Mouse (Mus musculus) cerebellum, postnatal 36 days (tissue): ENCODE data around the gene Evc.
A peak's percentile ranks its signal among the peaks of the same experiment; 100 is the strongest.

Experiments used
- DNase-seq, 2 experiments: peaks; one replicate each; pipeline ENCODE4 v3.0.0; 2021 to 2022; ENCODE audit warnings: mixed read lengths in 2 of 2

Evc gene

GRCm38 (mm10) chr5:37298370-37298769 lies 38.3 kb downstream of the Evc start:
- DNase-seq, result peak; percentile 39 to 47

GRCm38 (mm10) chr5:37296717-37297116 lies 40.0 kb downstream of the Evc start:
- DNase-seq, result no peak

GRCm38 (mm10) chr5:37290983-37291382 lies 45.7 kb downstream of the Evc start:
- DNase-seq, result peak; percentile 41 to 42

- DNase-seq, result peak; percentile 44 to 60
Measured at GRCm38 (mm10) chr5:37289236-37289635, 47.5 kb downstream of the Evc start.

- DNase-seq, result peak; percentile 73 to 78
Measured at GRCm38 (mm10) chr5:37288374-37288773, 48.3 kb downstream of the Evc start.

DNA sequence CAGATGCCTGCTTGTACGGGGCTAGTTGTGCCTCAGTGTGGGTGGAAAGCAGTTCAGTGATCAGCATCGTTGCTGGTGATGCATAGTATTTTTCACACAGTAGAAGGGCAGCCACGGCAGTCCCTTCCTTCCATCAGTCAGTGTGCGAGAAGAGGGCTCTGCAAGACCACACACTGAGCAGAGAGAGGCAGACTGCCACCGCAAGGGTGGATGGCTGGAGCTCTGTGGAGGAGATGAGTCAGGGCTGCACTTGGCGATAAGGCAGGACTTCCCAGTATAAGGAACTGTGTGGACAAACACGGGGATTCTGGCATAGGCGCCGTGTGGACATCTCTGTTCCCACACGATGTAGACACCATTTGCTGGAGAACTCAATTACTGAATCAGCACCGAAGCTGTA lies 55.7 kb downstream of the Evc start:
- DNase-seq, result no peak

DNA sequence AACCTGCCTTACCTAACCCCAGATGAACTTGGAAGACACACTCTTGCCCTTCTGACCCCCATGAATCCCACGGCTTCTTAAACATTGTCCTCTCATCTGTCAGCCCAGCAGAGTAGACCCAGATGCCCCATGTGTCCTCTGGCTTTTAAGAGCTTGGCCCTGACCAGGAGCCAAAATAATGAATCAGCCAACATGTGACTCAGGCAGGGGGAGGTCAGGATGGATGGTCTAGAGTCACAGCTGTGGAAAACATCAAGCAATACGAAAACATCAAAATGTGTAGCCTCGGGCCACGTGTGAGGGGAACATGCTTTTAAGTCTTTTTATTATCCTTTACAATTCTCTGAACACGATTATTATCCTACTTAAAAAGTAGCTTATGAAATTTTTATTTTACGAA lies 72.9 kb downstream of the Evc start:
- no peak for DNase-seq

DNA sequence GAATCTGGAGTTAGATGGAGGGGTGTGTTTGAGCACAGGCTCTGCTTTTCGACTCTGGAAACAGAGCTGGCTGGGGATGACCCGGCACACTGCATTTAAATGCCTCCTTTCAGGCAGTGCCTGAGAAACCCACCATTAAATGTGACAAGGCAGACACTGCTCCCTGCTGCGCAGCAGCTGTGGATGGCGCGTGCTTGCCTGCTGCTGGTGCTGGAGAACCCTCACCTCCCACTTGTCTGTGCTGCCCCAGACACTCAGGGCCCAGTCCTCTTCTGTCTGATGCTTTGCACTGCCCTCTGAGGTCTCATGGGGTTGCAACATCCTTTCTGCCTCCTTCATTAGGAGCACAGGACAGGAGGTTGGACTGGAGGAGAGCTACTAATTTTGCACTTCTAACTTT lies 75.0 kb downstream of the Evc start:
- no peak for DNase-seq

DNA sequence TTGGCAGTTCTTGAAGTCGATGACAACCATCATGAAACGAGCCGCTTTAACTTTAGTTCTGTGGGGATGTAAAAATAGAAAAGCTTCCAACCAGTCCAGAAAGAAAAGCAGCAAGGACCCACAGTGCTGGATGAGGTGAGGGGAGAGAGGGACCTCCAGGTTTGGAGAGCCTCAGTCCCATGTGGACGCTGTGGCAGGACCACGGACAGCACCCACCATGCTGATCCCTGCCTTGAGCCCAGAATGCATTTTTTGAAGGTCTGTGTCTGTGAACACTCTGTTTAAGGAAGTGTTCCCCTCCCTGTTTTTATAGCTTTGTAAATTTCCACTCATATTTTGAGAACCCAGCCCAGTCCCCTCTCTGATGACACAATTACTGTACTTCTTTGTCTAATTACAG lies 79.5 kb downstream of the Evc start:
- DNase-seq, result no peak

DNA sequence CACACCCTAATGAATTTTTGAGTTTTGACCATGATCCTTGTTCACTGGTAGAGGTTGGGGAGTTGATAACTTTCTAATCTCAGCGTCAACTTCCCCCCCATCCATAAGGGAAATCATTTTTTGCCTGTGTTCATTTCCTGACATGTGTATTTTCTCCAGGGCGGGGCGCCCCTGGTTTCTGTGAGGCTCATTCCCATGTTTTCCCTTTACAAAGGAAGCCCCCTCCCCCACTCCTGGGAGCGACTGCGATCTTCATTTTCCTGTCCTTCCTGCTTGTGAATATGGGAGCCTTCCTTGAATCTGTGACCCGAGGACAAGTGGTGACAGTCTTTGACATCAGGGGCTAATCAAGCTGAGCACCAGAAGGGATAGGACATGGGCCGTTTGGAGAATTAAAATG lies 79.9 kb downstream of the Evc start:
- no peak for DNase-seq

DNA sequence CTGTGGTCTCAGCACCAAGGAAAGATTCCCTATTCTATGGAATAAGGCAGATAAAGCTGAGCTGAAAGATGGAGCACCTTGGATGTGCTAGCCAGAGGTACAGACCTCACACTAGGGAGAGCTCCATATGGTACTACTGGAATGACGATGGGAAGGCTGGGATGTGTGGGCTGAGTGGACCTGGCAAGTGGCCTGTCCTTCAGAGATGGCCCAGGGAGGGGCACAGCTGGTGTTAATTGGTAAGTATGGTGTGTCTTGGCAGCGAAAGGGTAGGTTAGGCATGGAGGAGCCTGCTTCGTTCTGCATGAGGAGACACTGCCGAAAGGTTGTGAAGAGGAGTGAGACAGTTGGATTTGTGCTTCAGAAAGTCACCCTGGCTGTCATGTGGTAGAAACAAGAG lies 82.2 kb downstream of the Evc start:
- peak; percentile 30 to 41 for DNase-seq

- no peak for DNase-seq
Measured at GRCm38 (mm10) chr5:37252101-37252804, 84.4 kb downstream of the Evc start.

GRCm38 (mm10) chr5:37251596-37251995 lies 85.1 kb downstream of the Evc start:
- DNase-seq, result no peak

DNA sequence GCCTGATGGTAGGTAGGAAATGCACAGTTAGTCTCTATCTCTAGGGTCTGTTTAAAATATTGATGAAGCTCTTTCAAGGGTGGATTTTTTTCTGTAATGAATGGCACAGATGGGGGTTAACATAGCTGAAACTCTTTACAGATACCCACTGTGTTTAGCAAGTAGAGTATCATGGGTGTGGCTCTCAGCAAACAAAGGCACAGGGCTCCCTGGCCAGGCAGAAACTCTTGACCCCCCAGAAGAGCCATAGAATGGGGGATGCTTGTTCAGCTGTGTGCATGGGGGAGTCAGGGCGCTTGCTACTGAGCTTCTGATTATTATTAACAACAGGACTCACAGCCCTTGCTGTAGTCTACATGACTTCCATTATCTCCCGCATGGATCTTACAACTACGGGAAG lies 87.8 kb downstream of the Evc start:
- no peak for DNase-seq

- DNase-seq, result peak; percentile 68 to 73
Measured at GRCm38 (mm10) chr5:37247456-37247855, 89.2 kb downstream of the Evc start.

DNA sequence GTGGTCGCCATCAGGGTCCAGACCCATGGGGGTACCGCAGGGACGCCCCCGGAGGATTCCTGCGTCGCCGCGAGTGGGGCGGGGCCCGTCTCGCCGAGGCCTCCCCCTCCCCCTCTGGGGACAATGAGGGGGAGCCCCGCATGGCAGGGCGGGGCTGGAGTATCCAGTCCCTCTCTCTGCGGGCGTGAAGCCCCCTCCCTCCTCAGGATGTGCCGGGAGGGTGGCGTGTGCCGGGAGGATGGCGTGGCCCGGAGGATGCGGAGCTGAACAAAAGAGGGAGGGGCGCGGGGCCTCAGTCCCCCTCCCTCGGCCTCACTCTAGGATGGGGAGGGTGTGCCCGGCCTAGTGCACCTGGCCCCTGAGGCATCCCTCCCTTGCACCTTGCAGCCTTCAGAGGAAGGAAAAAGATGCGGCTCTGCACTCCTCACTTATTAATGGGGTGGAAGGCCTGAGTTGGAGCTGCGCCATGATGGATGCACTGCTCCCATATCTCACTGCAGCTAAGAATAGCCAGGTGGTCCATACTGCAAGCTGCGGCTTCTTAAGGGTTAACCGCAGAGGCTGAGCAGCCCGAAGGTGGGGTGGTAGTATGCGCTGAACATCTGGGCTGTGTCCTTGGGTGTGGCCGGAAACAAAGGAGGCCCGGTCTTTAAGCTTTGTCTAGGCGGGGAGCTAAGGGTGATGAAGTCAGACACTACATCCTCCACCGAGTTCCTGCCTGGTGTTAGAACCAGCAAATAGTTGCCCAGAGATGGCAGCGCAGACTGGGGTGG lies 90.4 kb downstream of the Evc start:
- DNase-seq, result peak; percentile 44 to 46

DNA sequence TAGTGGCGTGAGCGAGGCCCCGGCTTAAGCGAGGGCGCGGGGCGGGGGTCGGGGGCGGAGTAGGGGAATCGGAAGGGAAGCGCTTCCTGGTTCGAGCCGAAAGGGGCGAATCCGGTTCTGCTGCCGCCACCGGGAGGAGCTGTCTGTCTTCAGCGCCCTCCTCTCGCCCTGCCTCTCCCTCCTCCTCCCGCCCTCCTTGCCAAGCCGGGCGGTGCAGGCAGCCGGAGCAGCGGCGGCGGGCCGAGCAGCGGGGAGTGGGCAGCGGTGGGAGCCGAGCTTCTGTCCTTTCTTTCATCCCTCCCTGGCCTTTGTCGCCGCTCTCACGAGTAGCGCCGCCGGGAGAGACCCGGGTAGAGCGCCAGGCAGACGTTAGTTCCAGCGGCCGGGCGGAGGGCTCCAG lies 91.0 kb downstream of the Evc start:
- peak; percentile 69 to 80 for DNase-seq

DNA sequence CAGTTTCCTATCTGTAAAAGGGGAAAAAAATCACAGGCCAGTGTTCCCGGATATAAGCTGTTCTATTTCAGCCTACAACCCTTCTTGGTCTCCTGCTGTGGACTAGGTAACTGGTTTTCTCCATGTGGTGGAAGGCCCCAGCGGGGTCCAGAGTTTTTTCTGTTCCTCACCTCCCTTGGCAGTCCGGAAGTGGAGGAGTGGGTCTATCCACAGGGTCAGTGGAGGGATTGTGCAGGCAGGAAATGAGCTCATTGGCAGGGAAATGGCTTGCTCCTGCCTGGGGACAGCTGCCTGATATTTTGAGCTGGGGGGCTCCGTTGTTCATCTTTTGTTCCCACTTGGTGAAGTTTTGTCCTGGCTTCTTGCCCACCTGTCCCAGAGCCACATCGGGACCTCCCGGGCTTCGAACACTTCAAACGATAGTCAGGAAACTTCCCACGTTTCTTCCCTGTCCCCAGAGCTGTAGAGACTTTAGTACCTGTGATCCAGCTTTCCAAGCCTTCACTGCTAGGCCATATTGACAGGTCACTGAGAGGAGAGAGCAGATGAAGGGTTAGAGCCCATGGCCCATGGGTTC lies 91.9 kb downstream of the Evc start:
- DNase-seq, result no peak

- peak; percentile 60 to 68 for DNase-seq
Measured at GRCm38 (mm10) chr5:37244161-37244560, 92.5 kb downstream of the Evc start.

DNA sequence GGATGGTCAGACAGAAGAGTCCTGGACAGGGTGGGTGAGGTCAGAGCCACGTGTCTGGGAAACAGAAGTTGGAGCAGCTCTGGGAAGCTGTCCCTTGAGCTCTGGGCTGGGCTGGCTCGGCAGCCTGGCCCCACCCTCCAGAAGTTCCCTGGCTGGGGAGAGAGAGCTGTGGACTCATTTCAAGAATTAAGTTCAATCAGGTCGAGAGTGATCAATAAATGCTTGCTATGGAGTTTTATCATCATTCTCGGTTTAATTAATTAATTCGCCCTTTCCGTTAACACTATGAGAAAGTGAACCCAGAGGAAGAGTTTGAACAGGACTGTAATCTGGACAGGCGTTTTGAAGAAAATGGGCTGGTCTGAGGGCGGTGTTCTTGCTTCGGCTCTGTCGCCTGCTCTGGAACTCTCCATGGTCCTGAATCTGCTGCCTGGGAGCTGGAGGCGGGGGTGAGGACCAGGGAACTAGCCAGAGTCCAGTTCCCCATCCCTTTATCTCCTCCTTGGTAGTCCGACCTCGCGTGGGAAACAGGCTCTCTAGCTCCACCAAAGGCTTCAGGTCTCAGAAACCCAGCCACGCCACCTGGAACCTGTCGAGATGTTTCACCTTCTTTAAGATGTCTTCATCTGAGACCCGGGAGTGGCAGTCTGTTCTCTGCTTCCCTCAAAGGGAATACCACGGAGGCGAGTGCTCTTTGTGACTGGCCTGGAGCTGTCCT lies 93.4 kb downstream of the Evc start:
- peak in 1 of 2 experiments; percentile 33 for DNase-seq

DNA sequence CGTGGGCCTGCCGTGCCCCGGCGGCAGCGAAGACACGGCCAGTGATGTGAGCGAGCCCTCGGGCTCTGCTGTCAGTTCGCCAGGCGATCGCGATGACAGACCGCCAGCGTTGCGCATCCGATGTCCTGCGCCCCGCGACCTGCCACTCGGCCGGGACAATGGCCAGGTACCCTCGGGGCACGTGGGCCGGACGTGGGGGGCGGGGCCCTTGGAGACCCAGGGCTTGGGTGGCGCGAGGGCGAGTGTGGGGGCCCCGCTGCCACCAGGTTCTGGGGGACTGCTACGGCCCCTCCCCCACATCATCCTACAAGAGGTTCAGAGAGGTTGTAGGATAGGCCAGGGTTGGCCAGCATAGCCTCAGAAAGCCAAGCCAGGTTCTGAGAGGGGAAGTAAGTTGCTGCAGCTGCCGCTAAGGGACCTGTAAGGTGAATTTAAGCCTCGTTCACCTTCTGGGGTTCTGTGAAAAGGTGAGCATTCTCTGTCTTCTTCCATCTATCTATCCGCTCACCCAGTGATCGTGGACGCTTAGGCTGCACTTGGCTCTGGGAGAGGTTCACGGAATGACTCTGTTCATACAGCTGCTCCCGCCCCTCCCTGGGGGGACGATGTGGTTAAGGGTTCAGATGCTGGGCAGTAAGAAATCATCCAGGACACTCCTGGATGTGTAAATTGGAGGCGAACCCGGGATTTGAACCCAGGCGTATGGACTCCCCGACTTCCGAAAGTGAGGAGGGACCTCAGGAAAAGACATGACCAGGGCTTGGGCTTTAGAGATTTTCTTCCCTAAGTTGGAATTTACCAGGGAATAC lies 94.1 kb downstream of the Evc start:
- DNase-seq, result peak; percentile 56 to 64

GRCm38 (mm10) chr5:37241651-37242151 lies 95.0 kb downstream of the Evc start, which contains the start of gene Crmp1:
Crmp1 (plus strand) TSS chr5:37241940.
- DNase-seq, result peak; percentile 92 to 96
